Mouse (Mus musculus) bone marrow, adult 2 months (tissue): ENCODE measurements around the gene Ppp1cc. TPM values are rescaled to one million over a fixed set of nuclear protein-coding genes. Genes with fewer than 3 reads are reported as not detected.

ENCODE experiments used
- H3K27ac ChIP-seq: fragments of 200-500 bp; 2 replicates; pipeline ENCODE4 v1.5.1; 2012; ENCODE audit warnings: low read depth, mild to moderate bottlenecking, control low read depth, inconsistent platforms, low read length; ENCODE audit not compliant: control insufficient read depth, poor library complexity, insufficient read depth
- H3K4me1 ChIP-seq: fragments of 200-500 bp; 2 replicates; pipeline ENCODE4 v1.6.1; 2011; ENCODE audit warnings: low read length; ENCODE audit not compliant: control insufficient read depth, insufficient read depth
- H3K4me3 ChIP-seq: fragments of 200-500 bp; replicated peaks from 2 replicates; pipeline ENCODE3; 2011; ENCODE audit warnings: mild to moderate bottlenecking, low read depth, low read length, control low read depth; ENCODE audit not compliant: control insufficient read depth
- CTCF ChIP-seq: fragments of 200-500 bp; IDR thresholded peaks from 2 replicates; pipeline ENCODE4 v1.5.1; 2011; ENCODE audit warnings: low read length, control low read depth; ENCODE audit not compliant: control insufficient read depth, insufficient read depth
- POLR2A ChIP-seq: fragments of 200-500 bp; IDR thresholded peaks from 2 replicates; pipeline ENCODE4 v1.6.1; 2011; ENCODE audit warnings: low read depth, mild to moderate bottlenecking, control low read depth, low read length, borderline replicate concordance; ENCODE audit not compliant: control insufficient read depth
- WGBS: fragments of 180-500 bp; shearing (Covaris S2); methylation state at CpG from one replicate; pipeline ENCODE4 v1.1.7; 2018; 5-methylcytosine and 5-hydroxymethylcytosine counted together
- polyA plus RNA-seq: library from polyadenylated mRNA; stranded (reverse); fragments of >200 nt; gene quantifications from 2 replicates; pipeline ENCODE4 v1.2.4, GENCODE M21; 2011; ENCODE audit warnings: low replicate concordance; ENCODE audit not compliant: missing spikeins, insufficient read depth, insufficient read length

The Ppp1cc gene
- polyA plus RNA-seq, 1 experiment: 312 TPM

DNA sequence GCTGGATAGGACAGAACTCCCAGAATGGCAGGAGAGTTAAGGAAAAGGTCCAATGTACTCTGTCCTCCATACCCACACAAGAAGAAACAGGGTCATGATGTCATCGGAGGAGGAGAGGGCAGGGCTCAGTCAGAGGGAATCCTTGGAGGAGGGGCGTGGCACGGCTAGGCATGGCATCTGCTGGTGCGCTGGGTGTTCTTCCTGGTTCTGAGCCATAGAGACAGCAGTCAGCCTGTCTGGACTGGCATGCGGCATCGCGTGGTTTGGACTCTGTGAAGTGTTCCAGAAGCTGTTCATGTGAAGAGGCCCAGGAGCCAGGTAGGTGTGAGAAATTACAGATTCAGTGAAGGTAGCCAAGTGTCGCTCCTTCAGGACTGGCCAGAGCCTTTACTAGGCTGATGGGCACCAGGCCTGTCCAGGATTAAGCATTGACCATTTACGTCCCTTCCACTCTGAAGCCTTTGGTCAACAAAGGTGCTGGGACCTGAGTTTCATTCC is 42.8 kb upstream of the Ppp1cc start:
- Histone ChIP-seq H3K27ac (no peak overlapping the region), H3K4me3 (no peak overlapping the region), H3K4me1 (peaks cover 4% of the 10 kb centered on the region; the same call in 1 of the 2 replicates)
- 90% methylated on average over 9 of the region's 9 CpGs for WGBS
- TF ChIP-seq CTCF: no peak

DNA sequence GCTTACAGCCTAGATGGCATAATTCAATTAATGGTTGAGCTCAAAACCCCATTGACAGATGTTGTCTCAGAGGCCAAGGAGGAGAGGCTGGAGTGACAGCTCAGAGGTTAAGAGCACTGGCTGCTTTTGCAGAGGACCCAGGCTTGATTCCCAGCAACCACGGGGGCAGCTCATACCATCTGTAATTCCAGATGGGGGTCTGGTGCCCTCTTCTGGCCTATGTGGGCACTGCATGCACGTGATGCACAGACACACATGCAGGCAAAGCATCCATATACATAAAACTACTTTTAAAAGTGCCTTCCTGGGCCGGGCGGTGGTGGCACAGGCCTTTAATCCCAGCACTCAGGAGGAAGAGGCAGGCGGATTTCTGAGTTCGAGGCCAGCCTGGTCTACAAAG is 41.8 kb upstream of the Ppp1cc start:
- TF ChIP-seq POLR2A (no peak), CTCF (peak; percentile 62)
- 86% methylated on average over 6 of the region's 6 CpGs for WGBS
- H3K4me3 ChIP-seq: no peak overlapping the region
- H3K4me1 ChIP-seq: peaks cover 2% of the 10 kb centered on the region; the same call in 1 of the 2 replicates
- H3K27ac ChIP-seq: no peak overlapping the region

DNA sequence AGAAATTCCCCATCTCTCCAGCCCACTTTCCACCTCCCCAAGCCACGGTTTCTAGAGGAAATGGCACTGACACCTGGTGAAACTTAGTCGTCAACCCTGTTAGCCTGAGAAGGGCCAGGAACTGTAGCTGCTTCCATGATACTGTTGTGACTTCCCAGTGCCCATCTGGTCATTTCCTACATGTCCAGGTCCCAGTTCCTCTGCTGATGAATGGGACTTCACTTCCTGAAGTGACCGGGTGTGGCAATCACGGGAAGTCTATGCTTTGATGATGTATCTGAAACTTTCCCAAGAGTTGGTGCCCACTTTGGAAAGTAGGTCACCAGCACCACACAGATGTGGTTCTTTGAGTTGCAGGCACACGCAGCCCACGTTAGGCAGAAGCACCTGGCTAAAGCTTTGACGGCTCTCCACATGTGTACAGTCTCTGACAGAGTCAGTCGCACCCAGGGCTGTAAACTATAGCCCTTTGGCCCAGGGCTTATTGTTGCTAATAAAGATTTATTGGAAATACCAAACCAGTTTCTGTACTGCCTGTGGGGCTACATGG is 32.8 kb upstream of the Ppp1cc start:
- no peak for TF ChIP-seq CTCF
- no peak for TF ChIP-seq POLR2A
- Histone ChIP-seq H3K27ac (no peak overlapping the region), H3K4me3 (no peak overlapping the region), H3K4me1 (no peaks in the 10 kb centered on the region; the same call in 1 of the 2 replicates)
- WGBS: 52% methylated on average over 8 of the region's 8 CpGs

DNA sequence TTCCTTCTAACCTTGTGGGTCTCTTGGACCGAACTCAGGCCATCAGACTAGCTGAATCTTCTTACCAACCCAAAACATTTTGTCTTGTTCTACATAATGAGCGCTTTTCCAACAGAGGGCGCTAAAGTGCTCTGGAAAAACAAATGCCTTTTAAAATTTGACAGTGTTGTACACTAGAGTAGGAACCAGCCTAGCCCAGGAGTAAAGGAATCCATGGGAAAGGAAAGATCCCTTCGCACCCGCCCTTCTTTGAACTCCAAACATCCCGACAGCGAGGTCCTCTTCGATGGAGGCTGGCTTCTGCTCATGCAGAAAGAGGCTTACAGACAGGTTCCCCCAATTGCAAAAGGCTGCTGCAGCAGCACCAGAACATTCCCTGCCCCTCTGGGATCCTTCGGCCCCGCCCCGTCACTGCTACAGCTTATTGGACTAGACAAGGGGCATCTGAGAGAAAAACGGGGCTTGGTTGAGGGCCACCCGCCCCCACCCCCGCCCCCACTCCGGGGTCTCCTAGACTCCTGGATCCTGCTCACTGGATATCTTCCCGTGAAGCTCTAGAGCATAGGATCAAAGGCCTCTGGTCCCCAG is 28.9 kb upstream of the Ppp1cc start:
- 33% methylated on average over 16 of the region's 16 CpGs for WGBS
- H3K4me3 ChIP-seq: no peak overlapping the region
- H3K27ac ChIP-seq: no peak overlapping the region
- TF ChIP-seq POLR2A (no peak), CTCF (no peak)
- peaks cover 6% of the 10 kb centered on the region for H3K4me1 ChIP-seq

DNA sequence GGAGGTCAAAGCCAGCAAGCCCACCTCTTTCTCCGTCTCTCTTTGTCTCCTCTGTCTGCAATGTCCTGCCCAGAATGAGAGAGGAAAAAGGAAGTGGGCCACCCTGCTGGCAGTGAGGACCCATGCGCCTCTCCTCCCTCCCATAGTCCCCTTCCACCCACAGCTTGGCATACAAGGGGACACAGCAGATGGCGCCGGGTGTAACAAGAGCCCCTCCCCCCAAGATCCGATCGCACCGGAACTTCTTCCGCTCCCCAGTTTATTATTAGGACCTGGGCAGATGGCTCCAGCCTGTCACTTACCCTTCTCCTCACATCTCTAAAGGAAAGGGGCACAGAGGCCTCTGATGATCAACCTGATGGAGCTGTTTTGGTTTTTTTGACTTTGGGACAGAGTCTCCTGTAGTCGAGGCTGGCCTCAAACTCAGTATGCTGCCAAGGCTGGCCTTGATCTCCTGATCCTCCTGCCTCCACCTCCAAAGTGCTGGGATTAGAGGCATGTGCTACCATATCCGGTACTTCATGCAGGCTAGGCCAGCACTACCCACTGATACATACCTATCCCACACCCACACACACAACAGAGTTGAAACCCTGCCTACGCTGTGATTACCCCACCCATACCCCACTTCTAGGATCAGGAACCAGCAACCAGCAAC is 27.6 kb upstream of the Ppp1cc start:
- Histone ChIP-seq H3K27ac (peak overlapping the region; percentile 32; the same call in 1 of the 2 replicates), H3K4me3 (no peak overlapping the region), H3K4me1 (peaks cover 6% of the 10 kb centered on the region)
- 42% methylated on average over 11 of the region's 11 CpGs for WGBS
- TF ChIP-seq POLR2A (no peak), CTCF (no peak)

DNA sequence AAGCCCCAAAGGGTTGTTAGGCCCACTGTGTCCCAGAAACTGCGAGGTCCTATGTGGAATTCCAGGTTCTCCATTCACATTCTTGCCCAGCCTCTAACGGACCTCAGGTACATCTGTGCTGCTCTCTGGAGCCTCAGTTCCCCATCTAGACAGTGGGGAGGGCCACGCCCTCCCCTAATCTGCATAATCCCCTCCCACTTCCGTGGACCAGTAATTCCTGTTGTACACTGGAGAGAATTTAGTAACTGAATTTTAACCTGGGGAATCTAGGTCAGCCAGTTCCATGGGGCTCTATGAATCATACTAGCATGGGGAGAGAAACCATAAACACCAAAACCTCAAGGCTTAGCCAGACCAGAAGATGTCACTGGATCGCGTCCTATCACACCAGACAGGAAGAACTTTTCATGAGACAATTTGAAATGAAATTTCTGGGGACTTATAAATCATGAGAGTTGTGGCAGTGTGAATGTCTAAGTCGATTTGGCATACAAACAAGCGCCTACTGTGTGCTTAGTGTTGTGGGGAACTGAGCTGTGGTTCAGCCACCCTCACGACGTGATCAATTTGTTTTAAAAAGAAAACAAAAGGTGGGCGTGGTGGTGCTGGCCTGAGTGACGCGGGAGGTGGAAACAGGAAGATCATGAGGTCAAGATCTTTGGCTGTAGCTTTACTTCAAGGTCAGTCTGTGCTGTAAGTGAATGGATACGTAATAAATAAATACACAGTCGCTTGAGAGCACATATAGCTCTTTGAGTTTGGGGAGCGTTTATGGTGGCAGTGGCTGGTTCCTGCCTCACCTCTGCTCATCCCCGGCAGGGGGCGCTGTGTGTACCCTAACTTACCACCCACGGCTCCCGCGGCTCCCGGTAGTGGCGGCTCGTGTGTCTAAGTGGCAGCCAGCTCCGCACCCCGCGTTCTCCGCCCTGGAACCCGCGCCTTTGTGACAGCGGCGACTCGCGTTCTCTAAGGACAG is 26.7 kb upstream of the Ppp1cc start:
- TF ChIP-seq POLR2A: peak; percentile 55
- TF ChIP-seq CTCF: peak; percentile 88
- under 1% methylated on average over 34 of the region's 34 CpGs for WGBS
- Histone ChIP-seq H3K27ac (peak overlapping the region; percentile 48), H3K4me3 (peak overlapping the region; percentile 45), H3K4me1 (peaks cover 6% of the 10 kb centered on the region)

DNA sequence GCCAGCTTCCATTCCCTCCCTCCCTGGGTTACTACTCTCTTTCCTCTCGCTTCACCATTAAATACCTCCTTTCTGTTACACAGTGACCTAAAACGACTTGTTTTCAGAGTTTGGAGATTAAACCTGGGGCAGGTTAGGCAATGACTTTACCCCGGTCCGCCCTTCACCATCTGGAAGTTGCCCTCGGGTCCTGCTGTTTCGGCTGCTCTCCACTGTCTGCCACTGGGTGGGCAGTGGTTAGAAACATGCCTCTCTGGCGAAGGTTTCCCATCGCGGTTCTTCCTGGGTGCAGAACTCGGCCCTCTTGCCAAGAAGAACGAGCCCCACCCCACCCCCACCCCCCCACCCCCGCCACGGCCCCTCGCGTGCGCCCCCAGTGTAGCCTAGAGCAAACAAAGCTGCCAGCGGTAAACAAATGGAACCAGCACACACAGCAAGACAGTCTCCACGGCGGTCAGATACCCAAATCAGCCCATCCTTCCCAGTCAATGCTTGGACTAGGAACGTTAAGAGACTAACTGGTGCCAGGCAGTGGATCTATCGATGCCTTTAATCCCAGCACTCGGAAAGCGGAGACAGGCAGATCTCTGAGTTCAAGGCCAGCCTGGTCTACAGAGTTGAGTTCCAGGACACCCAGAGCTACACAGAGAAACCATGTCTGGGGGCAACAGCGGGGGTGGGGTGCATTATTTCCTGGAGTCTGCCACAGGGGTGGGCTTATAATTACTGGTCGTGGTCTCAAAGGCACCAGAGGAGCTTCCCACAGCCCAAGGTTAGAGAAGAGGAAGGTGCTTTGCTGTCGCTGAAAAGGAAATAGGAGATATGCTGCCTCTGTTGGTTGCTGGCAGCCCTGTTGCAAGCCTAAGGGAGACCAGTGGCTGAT is 25.7 kb upstream of the Ppp1cc start:
- peaks cover 6% of the 10 kb centered on the region for H3K4me1 ChIP-seq
- no peak overlapping the region for H3K27ac ChIP-seq
- WGBS: 15% methylated on average over 26 of the region's 26 CpGs
- peak overlapping the region; percentile 45 for H3K4me3 ChIP-seq
- TF ChIP-seq CTCF: no peak
- TF ChIP-seq POLR2A: no peak
